Mouse (Mus musculus) ZHBTc4 (cell line): ENCODE measurements around the gene Azgp1.
"Not testable (repeated sequence)": the region's sequence is repeated elsewhere in the genome, so short reads cannot be mapped to it uniquely, and the experiment has no call there.

ENCODE experiments used
- DNase-seq: peaks from one replicate; pipeline ENCODE4 v3.0.0-alpha.2; 2011; ENCODE audit warnings: low read depth, low spot score

The Azgp1 gene

GRCm38 (mm10) chr5:137981300-137981699, at the start of gene Azgp1:
Azgp1 (plus strand) TSS chr5:137981520.
- DNase-seq = no peak

- peak; percentile 95 for DNase-seq
Measured at GRCm38 (mm10) chr5:137933934-137934333, 47.4 kb upstream of the Azgp1 start.

GRCm38 (mm10) chr5:137936486-137936885, 44.8 kb upstream of the Azgp1 start:
- no peak for DNase-seq

- peak; percentile 73 for DNase-seq
Measured at GRCm38 (mm10) chr5:137937238-137937637, 44.1 kb upstream of the Azgp1 start.

GRCm38 (mm10) chr5:137940948-137941347, 40.4 kb upstream of the Azgp1 start:
- no peak for DNase-seq

- no peak for DNase-seq
Measured at GRCm38 (mm10) chr5:137943133-137943532, 38.2 kb upstream of the Azgp1 start.

- DNase-seq = no peak
Measured at GRCm38 (mm10) chr5:137947303-137947702, 34.0 kb upstream of the Azgp1 start.

GRCm38 (mm10) chr5:137951218-137951617, 30.1 kb upstream of the Azgp1 start:
- DNase-seq = peak; percentile 54

GRCm38 (mm10) chr5:137956404-137956803, 24.9 kb upstream of the Azgp1 start:
- DNase-seq = no peak

- DNase-seq = peak; percentile 14
Measured at GRCm38 (mm10) chr5:137962945-137963344, 18.4 kb upstream of the Azgp1 start, which contains the start of gene Gjc3. Gjc3 (minus strand) TSS chr5:137963098.

GRCm38 (mm10) chr5:137966492-137966891, 14.8 kb upstream of the Azgp1 start:
- no peak for DNase-seq

- DNase-seq = peak; percentile 35
Measured at GRCm38 (mm10) chr5:137973161-137973560, 8.2 kb upstream of the Azgp1 start.

- peak; percentile 37 for DNase-seq
Measured at GRCm38 (mm10) chr5:137973738-137974137, 7.6 kb upstream of the Azgp1 start.

GRCm38 (mm10) chr5:137974724-137975123, 6.6 kb upstream of the Azgp1 start:
- peak; percentile 16 for DNase-seq

- DNase-seq = no peak
Measured at GRCm38 (mm10) chr5:137975434-137975833, 5.9 kb upstream of the Azgp1 start.

- no peak for DNase-seq
Measured at GRCm38 (mm10) chr5:137977291-137977690, 4.0 kb upstream of the Azgp1 start.

- no peak for DNase-seq
Measured at GRCm38 (mm10) chr5:137979081-137979480, 2.2 kb upstream of the Azgp1 start.

GRCm38 (mm10) chr5:137986351-137986750, 5.0 kb downstream of the Azgp1 start:
- DNase-seq = no peak

GRCm38 (mm10) chr5:138009437-138009836, 28.1 kb downstream of the Azgp1 start:
- no peak for DNase-seq

GRCm38 (mm10) chr5:138012382-138012781, 31.1 kb downstream of the Azgp1 start:
- DNase-seq = no peak

GRCm38 (mm10) chr5:138016530-138016929, 35.2 kb downstream of the Azgp1 start:
- no peak for DNase-seq

GRCm38 (mm10) chr5:138016997-138017396, 35.7 kb downstream of the Azgp1 start:
- DNase-seq = no peak

GRCm38 (mm10) chr5:138019577-138019976, 38.3 kb downstream of the Azgp1 start:
- DNase-seq = not testable (repeated sequence)

- not testable (repeated sequence) for DNase-seq
Measured at GRCm38 (mm10) chr5:138020961-138021479, 39.7 kb downstream of the Azgp1 start, which contains the start of the genes Smok3a and Smok3b. Smok3a (plus strand) TSS chr5:138021261. Smok3b (plus strand) TSS chr5:138021429.
